Mouse (Mus musculus) adrenal gland, adult 8-10 months (tissue): Measurements from ENCODE around the gene Abcc4. TPM values are rescaled to one million over a fixed set of nuclear protein-coding genes. Genes with fewer than 3 reads are reported as not detected.

Experiments used
- DNase-seq: peaks from one replicate; pipeline ENCODE4 v3.0.0; 2022
- total RNA-seq, 4 experiments: library from RNA; stranded (reverse); gene quantifications; 2 replicates each; pipeline ENCODE4 v1.2.4; 2022

Gene Abcc4
- total RNA-seq: 10 to 100 TPM; 19.4 to 27.3 (median 22.7) TPM

DNA sequence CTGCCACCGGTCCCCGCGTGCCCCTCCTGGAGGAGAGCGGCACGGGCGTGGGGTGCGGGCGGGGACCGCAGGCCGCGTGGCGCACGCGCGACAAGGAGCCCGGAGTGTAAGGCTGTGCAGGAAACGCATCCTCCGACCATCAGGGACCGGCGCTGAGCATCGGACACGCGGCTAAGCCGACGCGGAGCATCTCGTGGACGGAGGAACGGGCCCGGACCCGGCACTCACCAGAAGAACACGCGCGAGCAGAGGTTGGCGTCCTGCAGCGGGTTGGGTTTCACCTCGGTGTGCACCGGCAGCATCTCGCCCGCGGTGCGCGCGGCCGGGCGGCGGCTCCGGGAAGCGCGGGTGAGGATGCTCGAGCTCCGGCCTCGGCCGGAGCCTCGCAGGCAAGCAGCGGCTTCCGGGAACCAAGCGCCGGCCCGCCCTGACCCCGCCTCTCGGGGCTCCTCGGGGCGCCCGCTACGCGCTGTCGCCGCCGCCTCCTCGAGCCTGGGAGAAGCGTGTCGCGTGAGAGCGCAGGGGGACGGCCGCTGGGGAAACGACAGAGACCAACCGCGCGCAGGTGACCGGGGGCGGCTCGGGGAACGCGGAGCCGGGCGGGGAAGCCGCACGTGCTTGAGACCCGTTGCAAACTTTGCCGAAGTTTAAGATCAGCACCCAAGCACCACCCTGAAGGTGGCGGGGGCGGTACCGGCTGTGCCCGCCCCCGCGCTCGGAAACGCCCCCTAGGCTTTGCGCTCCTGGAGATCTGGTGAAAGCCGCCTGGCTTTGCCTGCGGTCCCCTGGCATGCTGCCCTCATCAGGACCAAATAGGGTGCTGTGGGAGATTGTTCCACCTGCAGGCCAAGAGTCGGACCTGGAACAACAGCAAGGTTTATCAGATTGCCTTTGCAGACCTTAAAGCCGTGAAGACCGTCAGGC, at the start of gene Abcc4:
Abcc4 (minus strand) TSS at position 412 of the 924 bp plus-strand sequence.
- peak; percentile 79 for DNase-seq

DNA sequence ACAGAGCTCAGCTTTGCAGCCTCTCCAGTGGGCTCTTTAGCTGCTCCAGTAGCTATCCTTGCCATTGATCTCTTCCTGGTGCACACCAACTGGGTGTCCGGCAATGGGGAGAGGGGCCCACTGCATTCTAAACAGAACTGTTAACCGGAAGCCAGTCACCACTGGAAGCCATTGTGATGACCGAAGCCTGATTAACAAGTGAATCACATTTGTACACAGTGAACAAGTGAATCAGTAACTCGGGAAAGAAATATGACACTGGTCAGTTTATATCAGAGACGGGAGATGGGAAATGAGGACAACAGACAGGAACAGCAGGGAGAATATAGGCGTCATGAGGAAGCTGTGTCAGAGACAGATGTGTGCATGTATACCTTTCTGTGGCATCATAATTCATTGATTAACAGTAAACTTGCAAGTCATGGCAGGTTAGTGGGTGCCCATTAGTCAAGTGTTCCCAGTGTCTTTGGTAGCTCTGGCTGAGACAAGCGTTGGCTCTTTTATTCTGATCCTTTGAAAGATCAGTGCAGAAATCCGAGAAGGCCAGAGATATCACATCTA, 45.3 kb upstream of the Abcc4 start:
- no peak for DNase-seq

DNA sequence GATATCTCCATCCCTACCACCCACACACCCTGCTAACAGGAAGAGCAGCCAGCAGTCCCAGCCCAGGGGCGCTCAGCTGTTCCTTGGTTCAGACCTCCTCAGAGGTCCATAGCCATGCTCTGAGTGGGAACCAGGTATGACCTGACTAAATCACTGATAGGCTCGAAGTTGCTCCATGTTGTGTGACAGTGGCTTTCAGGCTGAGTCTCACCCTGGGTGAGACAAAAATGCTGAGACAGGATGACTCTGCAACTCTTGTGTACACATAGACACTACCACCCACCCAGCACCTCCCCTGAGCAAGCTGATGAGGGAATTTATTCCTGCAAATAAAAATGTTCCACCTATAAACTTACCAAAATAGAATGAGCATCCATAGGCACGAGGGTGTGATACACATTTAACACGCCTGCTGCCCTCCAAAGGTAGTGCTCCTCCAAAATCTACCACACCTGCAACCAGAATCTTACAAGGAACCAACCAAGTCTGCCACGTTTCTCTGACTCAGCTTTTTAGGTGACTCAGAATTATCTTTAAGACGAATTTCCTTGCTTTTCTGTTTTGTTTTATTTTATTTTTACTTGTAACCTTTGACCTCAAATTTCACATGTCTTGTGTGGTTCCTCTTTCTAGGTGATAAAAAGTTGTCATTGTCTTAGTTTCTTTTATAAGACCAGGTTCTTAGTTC, 44.6 kb upstream of the Abcc4 start:
- DNase-seq: no peak

DNA sequence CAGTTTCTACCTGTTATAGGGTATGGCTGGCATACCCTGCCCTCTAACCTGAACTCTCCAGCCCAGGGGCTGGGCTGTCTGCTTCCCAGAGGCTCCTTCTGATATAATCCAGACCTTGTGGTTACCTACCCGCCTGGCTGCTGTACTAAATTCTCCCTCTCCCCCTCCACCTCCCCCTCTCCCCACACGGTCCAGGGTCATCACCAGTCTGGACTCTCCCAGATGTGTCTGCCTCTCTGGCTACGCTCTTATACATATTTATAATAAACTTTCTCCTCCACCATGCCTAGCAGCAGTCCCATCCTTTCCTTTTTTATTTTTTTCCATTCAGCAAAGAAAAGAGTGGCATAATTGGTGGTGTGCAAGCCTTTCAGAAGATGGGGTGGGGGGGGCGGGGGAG, 43.7 kb upstream of the Abcc4 start:
- no peak for DNase-seq

DNA sequence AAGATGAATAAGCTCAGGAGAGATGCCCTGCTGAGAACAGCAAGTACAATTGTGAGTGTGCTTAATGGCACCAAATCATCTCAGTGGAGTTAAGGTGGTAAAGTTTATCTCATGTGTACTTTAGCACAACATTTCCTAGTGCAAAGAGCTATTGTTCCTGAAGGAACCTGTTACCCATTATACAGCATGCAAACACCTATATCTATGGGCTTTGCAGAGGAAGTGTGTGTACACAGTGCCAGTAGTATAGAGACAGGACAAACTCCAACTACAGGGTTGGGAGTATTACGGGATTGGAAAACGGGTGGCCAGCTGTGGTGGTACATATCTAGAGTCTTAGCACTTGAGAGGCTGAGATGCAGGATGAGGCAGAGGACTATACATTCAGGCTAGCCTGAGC, 43.0 kb upstream of the Abcc4 start:
- no peak for DNase-seq

DNA sequence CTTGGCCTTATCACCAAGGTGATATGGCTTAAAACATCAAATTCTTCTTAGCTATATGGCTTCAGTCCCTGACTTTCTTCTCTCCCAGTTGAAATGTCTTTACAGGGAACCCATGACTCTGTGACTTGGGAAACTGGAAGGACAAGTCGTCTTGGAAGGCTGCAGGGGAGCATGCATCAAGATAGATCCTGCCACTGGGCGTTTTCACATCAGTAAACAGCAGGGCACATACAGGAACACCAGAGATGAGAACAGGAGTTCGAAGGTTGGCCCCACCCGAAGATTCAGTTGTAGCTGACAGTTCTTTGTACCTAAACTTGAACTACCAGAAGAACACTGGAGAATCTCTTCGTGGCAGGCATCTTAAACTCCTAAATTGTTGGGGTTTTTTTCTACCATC, 36.8 kb upstream of the Abcc4 start:
- no peak for DNase-seq

DNA sequence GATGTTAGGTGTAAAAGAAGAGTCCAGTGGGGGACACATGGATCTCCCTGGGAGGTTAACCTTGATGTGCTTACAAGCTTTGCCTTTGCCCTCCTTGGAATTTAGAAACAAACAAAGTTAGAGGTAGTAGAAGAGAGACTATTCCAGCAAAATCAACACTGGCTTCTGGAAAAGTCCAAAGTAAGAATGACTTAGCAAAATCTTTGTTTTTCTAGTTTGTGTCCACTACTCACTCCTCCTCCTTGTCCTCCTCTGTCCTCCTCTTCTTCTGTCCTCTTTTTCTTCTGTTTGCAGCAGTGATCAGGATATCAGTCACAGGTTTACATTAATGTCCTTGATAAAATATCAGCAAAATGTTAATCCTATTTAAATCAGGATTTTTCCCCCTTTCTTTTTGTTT, 35.8 kb upstream of the Abcc4 start:
- DNase-seq: no peak

DNA sequence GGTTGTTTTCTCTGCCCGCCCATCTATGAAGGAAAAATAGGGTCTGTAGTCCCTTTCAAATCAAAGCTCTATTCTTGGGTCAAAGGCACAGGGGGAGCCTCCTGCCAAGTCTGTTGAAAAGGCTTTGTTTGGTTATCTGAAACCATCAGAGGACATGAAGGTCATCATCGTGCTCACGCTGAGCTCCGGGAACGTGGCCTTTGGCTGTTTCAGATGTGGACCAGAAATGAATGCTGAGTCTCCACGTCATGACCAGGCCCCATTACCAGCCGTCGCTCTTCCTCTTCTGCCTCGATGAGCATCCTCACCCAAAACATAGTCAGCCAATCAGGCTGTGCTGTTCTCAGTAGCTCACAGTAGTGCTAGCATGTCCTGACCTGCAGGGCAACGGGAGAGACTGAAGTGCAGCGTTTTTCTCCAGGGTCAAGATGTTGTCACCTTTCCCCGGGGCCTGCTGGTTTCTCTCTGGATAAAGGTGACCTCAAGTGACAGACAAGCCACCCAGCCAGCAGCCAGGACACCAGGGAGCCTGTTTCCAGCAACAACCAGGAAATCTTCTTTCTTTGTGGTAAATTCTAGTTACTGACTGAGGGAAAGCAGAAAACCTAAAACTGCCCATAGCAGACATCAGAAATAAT, 31.4 kb upstream of the Abcc4 start:
- DNase-seq: no peak

DNA sequence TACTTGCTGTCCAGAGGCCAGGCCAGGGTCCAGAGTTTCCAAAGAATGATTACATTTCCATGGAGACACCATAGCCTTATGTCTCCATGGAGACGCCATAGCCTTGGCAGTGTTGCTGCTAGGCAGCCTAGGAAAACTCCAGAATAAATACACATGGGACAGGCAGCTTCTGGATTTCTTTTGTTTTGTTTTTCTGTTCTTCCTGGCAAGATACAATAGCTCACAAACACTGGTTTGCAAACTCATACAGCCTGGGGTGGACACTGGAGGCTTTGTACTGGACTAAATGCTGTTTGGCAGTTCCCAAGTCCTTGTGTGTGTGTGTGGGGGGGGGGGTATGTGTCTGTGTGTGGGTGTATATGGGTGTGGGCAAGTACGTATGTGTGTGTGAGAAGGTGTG, 29.1 kb upstream of the Abcc4 start:
- no peak for DNase-seq

DNA sequence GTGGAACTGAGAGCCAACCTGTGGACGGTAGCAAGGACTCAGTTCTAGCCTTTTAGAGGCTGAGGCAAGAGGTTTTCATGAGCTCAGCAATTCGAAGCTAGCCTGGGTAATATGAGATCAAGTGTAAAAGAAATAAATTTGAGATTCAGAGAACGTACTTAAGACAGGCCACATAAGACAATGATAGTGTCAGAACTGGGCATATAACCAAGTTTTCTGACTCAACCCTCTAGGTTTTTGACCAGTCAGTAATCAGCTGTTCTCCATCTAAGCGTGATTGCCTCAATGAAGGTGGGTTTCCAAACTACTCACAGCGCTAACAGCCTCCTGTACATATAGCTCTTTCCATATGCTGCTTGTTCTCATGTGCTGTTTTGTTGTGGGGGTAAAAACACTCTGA, 27.1 kb upstream of the Abcc4 start:
- no peak for DNase-seq

DNA sequence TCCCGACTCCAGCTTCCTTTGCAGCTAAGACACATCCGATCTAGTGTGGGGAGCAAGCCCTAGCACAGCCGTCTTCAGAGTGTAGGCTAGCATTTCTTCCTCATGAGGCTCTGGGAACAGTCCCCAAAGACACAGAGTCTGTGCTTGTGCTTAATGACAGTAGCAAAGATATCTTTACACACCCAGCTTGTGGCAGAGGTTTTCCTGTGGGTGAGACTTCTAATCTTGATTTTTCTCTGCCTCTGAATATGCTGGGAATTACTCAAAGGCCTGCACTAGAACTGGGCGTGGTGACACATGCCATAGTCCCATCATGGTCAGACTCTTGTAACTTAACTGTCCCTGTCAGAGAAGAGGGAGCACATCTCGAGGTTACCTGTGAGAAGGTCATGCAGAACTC, 24.6 kb upstream of the Abcc4 start:
- no peak for DNase-seq

DNA sequence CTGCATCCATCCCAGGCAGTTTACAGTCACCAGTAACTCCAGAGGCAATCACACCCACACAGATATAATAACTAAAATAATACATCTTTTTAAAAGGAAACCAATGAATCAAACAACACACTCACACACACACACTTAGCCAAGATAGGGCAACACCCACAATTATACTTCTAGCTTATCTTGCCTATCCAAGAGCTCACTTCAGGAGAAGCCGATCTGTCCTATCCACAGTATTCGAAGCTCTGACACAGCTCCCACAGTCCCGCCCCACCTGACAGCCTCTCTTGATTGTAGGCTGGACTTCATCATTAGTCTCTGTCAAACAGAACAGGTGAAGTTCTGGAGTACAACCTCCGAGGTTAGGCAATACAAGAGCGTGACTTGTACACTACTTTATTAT, 19.4 kb upstream of the Abcc4 start:
- no peak for DNase-seq

DNA sequence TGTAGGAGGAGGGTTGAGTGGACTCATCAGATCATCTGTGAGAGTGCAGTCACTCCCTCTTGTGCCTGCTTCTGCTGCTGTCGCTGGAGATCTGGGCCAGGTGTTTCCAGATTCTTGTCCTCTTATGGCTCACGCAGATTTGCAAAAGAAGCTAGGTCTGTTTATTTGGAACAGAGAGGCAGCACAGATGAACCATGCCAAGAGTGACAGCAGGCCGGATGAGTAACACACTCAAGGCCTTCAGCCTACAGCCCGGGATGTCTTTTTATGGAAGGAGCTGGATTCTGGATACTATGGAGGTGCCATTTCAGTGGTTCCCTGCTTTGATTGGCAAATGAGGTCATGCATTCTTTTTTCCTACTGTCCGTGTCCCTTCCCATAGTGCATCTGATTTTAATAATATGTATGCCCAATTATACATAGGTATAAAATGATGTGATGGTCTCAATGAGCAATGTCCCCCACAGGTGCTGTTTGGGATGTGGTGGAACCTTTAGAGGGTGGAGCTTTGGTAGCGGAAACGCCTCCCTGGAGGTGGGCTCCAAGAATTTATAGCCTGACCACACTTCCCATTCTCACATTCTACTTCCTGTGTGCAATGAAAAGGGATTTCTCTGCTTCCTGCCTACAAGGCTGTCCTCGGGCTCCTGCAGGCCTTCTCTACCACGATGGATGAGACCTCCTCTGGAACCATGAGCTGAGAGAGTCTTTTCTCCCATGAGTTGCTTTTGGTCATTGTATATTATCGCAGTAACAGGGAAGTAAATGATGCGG, 18.1 kb upstream of the Abcc4 start:
- DNase-seq: no peak

DNA sequence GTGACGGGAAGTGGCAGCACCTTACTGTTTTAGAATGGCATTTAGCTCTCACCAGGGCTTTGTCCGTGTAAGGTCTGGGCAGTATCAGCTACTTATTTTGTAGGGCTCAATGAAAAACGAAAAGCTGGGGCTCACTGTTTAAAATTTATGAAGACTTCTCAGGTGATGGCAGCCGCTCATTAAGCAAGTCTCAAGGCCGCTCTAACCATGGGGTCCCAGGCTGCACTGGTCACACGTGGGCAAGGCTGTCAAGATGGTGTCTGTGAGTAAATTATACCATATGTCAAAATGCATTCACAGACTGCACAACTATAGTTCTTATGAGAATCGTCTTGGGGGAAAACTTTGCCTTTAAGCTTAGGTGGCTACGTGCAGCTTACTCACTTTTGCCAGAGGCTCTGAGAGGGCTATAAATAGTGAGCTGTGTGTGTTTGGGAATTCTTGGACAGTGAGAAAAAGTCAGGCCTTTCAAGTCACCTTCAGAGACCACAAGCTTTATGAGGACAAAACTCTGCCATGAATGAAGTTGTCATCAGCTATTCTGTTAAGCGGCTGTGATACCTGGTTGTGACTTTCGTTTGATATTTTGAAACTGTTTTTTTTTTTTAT, 13.7 kb upstream of the Abcc4 start:
- DNase-seq: no peak

DNA sequence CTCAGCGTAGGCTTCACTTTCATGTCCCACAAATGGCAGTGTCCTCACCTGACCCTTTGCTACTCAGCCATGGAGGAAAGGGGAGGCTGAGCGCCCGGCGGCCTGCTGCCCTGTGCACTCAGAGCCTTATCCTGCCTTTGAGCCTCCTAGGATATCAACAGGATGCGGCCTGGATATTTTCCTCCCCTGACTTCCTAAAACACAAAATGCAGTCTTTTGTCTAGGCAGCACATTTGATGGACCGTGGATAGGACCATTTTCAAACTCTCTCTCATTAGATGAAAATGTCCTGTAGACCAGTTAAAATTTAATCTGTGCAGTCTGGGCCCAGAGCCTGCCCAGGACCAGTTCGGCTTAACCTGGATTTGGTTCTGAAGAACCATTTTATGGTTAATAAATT, 12.6 kb upstream of the Abcc4 start:
- DNase-seq: no peak

DNA sequence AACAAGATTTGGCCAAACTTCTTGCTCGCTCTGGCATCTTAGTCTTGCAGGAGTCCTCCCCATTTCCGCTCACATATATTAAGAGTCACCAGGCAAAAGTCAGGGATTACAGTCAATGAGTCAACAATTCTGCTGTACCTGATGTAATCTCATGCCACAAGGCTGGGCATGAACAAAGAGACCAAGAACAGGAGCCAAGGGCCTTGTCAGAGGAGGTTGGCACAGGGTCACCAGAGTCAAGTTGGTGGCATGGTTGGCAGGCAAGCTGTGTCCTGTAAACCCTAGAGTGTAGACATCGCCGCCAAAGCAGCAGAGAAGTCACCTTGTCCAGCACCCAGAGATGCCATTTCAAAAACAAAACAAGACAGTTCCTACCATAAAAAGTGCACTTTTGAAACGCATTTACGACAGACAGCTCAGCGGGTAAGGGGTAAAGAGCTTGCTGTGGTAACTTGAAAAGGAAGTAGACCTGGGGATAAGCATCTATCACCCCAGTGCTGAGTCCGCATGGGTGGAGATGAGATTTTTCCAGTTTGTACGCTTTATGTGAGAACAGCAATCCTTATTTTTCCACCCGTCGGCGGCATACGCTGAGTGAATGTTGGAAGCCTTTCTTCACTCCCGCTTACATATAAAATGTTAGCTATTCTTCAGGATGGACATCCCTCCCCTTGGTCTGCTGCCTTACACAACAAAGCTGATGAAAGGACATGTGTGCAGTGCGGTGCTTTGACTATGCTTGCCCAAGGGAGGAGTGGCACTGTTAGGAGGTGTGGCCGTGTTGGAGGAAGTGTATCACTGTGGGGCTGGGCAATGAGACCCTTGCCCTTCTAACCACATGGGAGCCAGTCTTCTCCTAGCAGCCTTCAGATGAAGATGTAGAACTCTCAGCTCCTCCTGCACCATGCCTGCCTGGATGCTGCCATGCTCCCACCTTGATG, 10.6 kb upstream of the Abcc4 start:
- peak; percentile 71 for DNase-seq

DNA sequence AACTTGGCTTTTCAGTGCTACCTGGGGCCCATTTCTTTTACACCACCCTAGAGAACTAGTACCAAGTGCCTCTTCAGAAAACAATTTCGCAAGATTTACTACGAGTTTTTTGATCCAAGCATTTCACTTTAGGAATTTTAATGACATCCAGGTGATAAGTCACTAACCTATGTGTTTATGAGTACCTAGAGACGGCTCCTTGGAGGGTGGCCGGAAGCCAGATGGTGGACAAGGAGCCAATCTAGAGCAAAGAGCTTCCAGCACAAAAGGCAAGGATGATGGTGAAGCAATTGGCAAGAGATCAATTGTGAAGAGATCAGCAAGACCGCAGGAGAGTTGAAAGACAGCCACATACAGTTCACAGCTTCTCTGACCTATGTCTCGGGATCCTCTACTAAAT, 8.7 kb upstream of the Abcc4 start:
- no peak for DNase-seq

DNA sequence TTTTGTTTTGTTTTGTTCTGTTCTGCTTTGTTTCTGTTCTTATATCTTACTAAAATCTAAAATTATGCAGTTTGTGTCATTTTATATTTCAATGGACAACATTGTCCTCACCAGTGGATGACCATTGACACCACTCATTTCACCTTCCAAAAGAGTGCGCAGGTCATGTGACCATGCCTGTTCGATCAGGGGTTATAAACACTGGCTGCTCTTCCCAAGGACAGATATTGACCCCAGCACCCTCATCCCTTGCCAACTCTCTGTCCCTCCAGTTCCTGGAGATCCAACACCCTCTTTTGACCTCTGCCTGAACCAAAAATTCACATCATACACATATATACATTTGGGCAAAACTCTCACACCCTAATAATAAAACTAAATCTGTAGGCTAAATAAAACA, 8.3 kb upstream of the Abcc4 start:
- DNase-seq: no peak

DNA sequence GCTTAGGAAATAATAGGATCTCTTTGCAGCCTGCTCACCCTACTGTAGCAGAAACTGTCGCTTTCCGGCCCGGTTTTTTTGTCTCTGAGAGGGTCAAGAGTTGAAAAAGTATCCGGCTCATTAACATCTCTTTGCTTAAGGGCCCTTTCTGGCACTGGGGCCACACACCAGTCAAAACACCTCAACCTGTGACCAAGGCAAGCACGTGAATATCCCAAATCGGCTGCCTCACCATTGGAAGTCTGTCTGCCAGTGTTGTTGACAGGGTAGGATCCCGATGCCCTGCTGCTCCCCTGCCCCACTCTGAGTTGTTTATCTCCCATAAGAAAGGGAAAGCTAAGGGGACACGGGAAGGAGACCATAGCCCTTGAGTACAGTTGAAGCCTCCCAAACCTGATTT, 7.8 kb upstream of the Abcc4 start:
- no peak for DNase-seq

DNA sequence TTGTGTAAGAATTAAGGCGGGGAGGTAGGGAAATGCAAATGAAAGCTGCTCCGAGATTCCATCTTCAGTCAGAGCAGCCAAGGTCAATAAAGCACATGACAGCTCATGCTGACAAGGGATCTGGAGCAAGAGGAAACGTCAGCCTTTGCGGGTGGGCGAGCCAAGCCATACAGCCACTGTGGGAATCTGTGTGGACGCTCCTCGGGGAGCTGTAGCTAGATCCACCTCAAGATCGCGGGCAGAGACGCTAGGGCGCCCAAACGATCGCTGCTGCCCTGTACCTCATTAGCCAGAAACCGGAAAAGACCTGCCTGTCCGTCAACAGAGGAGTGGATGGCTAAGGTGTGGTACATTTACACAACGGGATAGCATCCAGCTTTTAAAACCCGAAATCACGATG, 7.4 kb upstream of the Abcc4 start:
- DNase-seq: no peak

DNA sequence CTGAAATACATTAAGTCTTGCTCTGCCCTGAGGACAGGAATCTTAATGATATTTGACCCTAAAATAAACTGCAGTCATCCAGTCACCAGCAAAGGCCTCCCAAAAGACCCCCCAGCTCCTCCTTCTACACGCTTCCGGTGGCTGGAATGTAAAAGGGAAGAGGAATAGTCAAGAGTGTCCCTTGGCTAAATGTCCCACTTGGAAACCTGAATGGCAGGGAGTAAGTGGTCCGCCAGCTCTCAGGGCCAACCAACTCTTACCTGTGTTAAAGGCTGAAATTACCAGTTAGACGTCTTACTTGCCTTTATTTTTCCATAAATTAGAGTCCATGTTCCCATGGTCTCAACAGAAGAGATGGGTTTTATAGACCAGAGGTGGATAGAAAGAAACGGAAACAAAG, 6.9 kb upstream of the Abcc4 start:
- DNase-seq: no peak
